Mouse (Mus musculus): ENCODE results near the gene Hist2h3c1.
"Not testable (repeated sequence)": the region's sequence is repeated elsewhere in the genome, so short reads cannot be mapped to it uniquely, and the experiment has no call there.

Hist2h3c1 gene

DNA sequence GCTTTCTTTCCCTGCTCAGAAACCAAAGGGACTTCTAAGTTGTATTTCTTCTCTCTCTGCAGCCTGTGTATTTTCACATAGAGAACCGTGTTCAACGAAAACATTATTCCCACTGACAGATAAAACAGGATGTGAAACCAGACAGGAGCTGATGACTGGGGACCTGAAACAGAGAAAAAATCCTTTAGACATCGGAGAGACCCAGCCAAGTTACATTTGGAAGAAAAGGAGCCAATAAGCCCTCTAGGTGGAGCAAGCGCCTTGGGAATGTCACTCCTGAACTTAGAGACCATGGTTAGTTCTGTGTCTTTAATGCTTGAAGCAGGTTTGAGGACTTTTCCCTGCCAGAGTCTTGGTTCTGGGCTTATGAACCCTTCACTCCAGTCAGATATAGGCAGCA, 38.0 kb downstream of the Hist2h3c1 start:
- no peak for DNase-seq (ENCODE audit: low spot score in 2 of 2)

DNA sequence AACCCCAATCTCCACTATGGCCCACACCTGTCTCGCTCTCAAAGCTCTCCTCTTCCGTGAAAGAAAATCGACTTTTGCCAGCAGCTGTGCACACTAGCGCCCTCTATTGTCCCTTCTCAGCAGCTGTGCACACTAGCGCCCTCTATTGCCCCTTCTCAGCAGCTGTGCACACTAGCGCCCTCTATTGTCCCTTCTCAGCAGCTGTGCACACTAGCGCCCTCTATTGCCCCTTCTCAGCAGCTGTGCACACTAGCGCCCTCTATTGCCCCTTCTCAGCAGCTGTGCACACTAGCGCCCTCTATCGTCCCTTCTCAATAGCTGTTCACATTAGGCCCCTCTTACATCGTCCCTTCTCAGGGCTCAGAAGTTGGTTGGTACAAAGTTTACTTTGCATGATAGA, 40.8 kb downstream of the Hist2h3c1 start:
- DNase-seq (ENCODE audit: low spot score in 2 of 2) = not testable (repeated sequence)

DNA sequence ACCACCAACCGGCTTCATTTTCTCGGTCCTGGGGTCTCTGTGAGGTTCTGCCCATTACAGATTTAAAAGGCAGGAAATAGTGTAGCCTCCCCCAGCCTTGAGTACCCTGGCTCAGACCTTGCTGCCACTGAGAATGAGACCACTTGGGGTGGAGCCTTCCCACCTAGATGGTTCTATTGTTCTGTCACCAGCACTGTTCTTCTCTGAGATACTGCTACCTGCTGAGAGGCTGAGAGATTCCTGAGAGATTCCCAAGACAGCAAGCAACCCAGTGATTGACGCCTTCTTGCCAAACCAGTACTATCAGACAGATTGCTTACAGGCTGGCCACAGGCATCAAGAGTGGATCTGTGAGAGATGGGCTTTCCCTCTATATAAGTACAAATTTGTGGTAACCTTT, 42.7 kb downstream of the Hist2h3c1 start:
- no peak for DNase-seq (ENCODE audit: low spot score in 2 of 2)

DNA sequence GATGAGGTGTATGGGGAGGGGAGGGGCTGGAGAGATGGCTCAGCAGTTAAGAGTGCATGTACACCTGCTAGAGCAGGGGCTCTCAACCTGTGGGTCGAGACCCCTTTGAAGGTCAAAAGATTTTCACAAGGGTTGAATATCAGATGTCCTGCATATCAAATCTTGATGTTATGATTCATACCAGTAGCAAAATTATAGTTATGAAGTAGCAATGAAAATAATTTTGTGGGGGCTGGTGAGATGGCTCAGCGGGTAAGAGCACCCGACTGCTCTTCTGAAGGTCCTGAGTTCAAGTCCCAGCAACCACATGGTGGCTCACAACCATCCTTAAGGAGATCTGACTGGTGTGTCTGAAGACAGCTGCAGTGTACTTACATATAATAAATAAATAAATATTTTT, 44.2 kb downstream of the Hist2h3c1 start:
- not testable (repeated sequence) for DNase-seq (ENCODE audit: low spot score in 2 of 2)

DNA sequence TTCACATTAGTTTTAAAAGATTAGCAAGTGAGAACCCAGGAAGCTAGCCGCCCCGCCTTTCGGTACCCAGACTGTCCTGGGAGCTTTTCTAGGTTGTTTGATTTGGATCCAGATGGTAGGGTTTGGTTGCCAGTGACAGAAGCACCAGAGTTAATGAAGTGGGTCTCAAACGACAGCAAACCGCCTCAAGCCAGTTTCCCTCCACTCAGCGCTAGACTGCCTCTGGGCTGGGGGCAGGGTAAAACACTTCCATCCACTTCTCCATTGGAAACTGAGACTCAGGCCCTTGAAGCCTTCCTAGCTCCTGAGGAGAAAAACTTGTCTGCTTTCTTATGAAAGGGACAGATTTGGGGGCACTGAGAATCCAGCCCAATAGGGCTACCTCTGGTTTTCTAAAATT, 46.2 kb downstream of the Hist2h3c1 start:
- DNase-seq (ENCODE audit: low spot score in 2 of 2) = no peak

DNA sequence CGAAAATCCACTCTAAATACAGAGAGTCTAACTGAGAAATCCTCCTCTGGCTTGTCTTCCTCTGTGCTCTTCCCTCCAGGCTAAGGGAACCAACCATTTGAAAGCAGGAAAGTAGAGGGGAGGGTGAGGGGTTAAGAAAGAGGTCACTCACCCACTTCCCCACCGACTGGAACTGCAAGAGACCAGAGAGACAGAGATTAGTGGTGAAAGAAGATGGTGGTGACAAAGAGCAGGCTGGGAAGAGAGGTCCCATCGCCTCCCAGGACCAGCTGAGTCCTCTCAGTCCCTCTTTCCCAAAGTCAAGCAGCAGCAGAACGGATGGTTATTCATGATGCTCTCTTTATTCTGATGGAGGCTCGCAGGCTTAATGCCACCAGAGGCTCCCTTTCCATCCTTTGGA, 46.9 kb downstream of the Hist2h3c1 start:
- DNase-seq (ENCODE audit: low spot score in 2 of 2) = no peak

DNA sequence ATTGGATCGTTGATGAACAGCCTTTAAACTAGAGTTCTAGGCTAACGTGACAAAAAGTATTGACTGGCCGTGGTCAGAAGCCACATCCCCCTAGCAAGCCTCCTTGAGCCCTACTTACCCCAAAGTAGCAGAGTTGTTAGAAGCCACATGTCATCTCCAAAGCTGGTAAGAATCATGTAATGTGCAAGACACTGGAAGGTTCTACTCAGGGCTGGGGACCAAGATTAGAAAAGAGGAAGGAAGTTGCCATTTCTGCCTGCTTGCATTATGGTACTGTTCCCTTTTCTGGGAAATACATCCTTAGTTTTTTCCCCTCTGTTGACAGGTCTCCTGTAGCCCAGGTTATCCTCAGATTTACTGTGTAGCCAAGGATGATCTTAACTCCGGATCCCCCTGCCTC, 47.3 kb downstream of the Hist2h3c1 start, which contains the start of gene Fcgr1:
Fcgr1 (minus strand) TSS at position 183 of the 400 bp plus-strand sequence.
- no peak for DNase-seq (ENCODE audit: low spot score in 2 of 2)

Measured in frontal cortex, postnatal 10 days (tissue).